Mouse (Mus musculus): Measurements from ENCODE around the gene Prokr2.
"Not testable (repeated sequence)": the region's sequence is repeated elsewhere in the genome, so short reads cannot be mapped to it uniquely, and the experiment has no call there.

Prokr2 gene

GRCm38 (mm10) chr2:132337202-132337601 lies 48.0 kb downstream of the Prokr2 start:
- no peak for DNase-seq

- no peak for DNase-seq
Measured at GRCm38 (mm10) chr2:132323541-132323940, 61.7 kb downstream of the Prokr2 start.

- DNase-seq, result no peak
Measured at GRCm38 (mm10) chr2:132320516-132320915, 64.7 kb downstream of the Prokr2 start.

- DNase-seq, result no peak
Measured at GRCm38 (mm10) chr2:132317178-132317577, 68.1 kb downstream of the Prokr2 start.

- DNase-seq, result peak; percentile 70 to 76
Measured at GRCm38 (mm10) chr2:132316041-132316808, 69.0 kb downstream of the Prokr2 start.

GRCm38 (mm10) chr2:132314057-132314456 lies 71.2 kb downstream of the Prokr2 start:
- not testable (repeated sequence) for DNase-seq

GRCm38 (mm10) chr2:132313568-132313967 lies 71.7 kb downstream of the Prokr2 start:
- no peak for DNase-seq

- DNase-seq, result peak in 1 of 2 experiments; percentile 7
Measured at GRCm38 (mm10) chr2:132312616-132313015, 72.6 kb downstream of the Prokr2 start.

GRCm38 (mm10) chr2:132309398-132309930 lies 75.8 kb downstream of the Prokr2 start:
- no peak for DNase-seq

GRCm38 (mm10) chr2:132308829-132309228 lies 76.4 kb downstream of the Prokr2 start:
- DNase-seq, result no peak

GRCm38 (mm10) chr2:132307213-132307843 lies 77.9 kb downstream of the Prokr2 start:
- DNase-seq, result peak; percentile 64 to 76

GRCm38 (mm10) chr2:132305988-132306387 lies 79.3 kb downstream of the Prokr2 start:
- DNase-seq, result no peak

- no peak for DNase-seq
Measured at GRCm38 (mm10) chr2:132305165-132305564, 80.1 kb downstream of the Prokr2 start.

GRCm38 (mm10) chr2:132301436-132301835 lies 83.8 kb downstream of the Prokr2 start:
- DNase-seq, result no peak

- DNase-seq, result no peak
Measured at GRCm38 (mm10) chr2:132298250-132298649, 87.0 kb downstream of the Prokr2 start.

- no peak for DNase-seq
Measured at GRCm38 (mm10) chr2:132293694-132294450, 91.4 kb downstream of the Prokr2 start.

GRCm38 (mm10) chr2:132292083-132292482 lies 93.2 kb downstream of the Prokr2 start:
- peak; percentile 45 to 64 for DNase-seq

- DNase-seq, result no peak
Measured at GRCm38 (mm10) chr2:132291265-132291664, 94.0 kb downstream of the Prokr2 start.

GRCm38 (mm10) chr2:132290808-132291207 lies 94.4 kb downstream of the Prokr2 start:
- no peak for DNase-seq

- not testable (repeated sequence) for DNase-seq
Measured at GRCm38 (mm10) chr2:132289213-132289612, 96.0 kb downstream of the Prokr2 start.

Data from cerebellum, postnatal 36 days (tissue).